Mouse (Mus musculus) liver, postnatal 0 days (tissue): Measurements from ENCODE around the gene Rbfox3. TPM values are rescaled to one million over a fixed set of nuclear protein-coding genes. Genes with fewer than 3 reads are reported as not detected.
A peak's percentile ranks its signal among the peaks of the same experiment; 100 is the strongest.

Source experiments
- ATAC-seq: fragments of 200-750 bp; cut with Nextera tagmentation; 2 replicates; pipeline ENCODE4 v1.8.0; 2017; ENCODE audit warnings: mild to moderate bottlenecking, moderate library complexity
- DNase-seq: peaks from one replicate; pipeline ENCODE4 v3.0.0-alpha.2; 2016
- H3K27ac ChIP-seq: fragments of 300-500 bp; sonication (generic); 2 replicates; pipeline ENCODE4 v1.5.1; 2014; ENCODE audit warnings: antibody characterized with exemption, moderate library complexity, mild to moderate bottlenecking, low read depth
- H3K27me3 ChIP-seq: fragments of 300-500 bp; sonication (generic); 2 replicates; pipeline ENCODE4 v1.6.1; 2014; ENCODE audit warnings: low read length, control low read depth, mixed read lengths; ENCODE audit not compliant: insufficient read depth
- H3K36me3 ChIP-seq: fragments of 300-500 bp; sonication (generic); replicated peaks from 2 replicates; pipeline ENCODE4 v1.6.1; 2014; ENCODE audit warnings: mild to moderate bottlenecking, control low read depth, low read length, moderate library complexity, mixed read lengths; ENCODE audit not compliant: insufficient read depth
- H3K4me1 ChIP-seq: fragments of 300-500 bp; sonication (generic); 2 replicates; pipeline ENCODE4 v1.6.1; 2014; ENCODE audit warnings: antibody characterized with exemption, mild to moderate bottlenecking, control low read depth; ENCODE audit not compliant: insufficient read depth
- H3K4me2 ChIP-seq: fragments of 300-500 bp; sonication (generic); 2 replicates; pipeline ENCODE4 v1.6.1; 2014; ENCODE audit warnings: low read depth, mild to moderate bottlenecking, low read length, moderate library complexity, mixed read lengths
- H3K4me3 ChIP-seq: fragments of 300-500 bp; sonication (generic); 2 replicates; pipeline ENCODE4 v1.5.1; 2014; ENCODE audit warnings: low read depth, low read length
- H3K9ac ChIP-seq: fragments of 300-500 bp; sonication (generic); replicated peaks from 2 replicates; pipeline ENCODE4 v1.6.1; 2014; ENCODE audit warnings: mild to moderate bottlenecking, moderate library complexity
- H3K9me3 ChIP-seq: fragments of 300-500 bp; sonication (generic); 2 replicates; pipeline ENCODE4 v1.6.1; 2016; ENCODE audit warnings: mild to moderate bottlenecking, control low read depth, low read length, mixed read lengths
- CTCF ChIP-seq: sonication (generic); IDR thresholded peaks from 2 replicates; pipeline ENCODE4 v1.5.1; 2016; ENCODE audit warnings: antibody characterized with exemption, low read depth
- EP300 ChIP-seq: IDR thresholded peaks from 2 replicates; pipeline ENCODE4 v1.6.1; 2016; ENCODE audit warnings: antibody characterized with exemption, low read depth, mild to moderate bottlenecking
- WGBS: fragments of 180-500 bp; shearing (Covaris S2); extraction: QIAGEN DNeasy Blood & Tissue Kit; methylation state at CpG from one replicate; pipeline ENCODE4 v1.1.7; 2014; ENCODE audit not compliant: insufficient replicate concordance; 5-methylcytosine and 5-hydroxymethylcytosine counted together
- polyA plus RNA-seq: library from polyadenylated mRNA; unstranded; fragments of >200 nt; fragmentation: Nextera tagmentation; extraction: Ambion mirVana; gene quantifications from 2 replicates; pipeline ENCODE4 v1.2.1, GENCODE M21; 2015

Rbfox3 gene
- polyA plus RNA-seq, 1 experiment from 2014 or later = 0.73 TPM

DNA sequence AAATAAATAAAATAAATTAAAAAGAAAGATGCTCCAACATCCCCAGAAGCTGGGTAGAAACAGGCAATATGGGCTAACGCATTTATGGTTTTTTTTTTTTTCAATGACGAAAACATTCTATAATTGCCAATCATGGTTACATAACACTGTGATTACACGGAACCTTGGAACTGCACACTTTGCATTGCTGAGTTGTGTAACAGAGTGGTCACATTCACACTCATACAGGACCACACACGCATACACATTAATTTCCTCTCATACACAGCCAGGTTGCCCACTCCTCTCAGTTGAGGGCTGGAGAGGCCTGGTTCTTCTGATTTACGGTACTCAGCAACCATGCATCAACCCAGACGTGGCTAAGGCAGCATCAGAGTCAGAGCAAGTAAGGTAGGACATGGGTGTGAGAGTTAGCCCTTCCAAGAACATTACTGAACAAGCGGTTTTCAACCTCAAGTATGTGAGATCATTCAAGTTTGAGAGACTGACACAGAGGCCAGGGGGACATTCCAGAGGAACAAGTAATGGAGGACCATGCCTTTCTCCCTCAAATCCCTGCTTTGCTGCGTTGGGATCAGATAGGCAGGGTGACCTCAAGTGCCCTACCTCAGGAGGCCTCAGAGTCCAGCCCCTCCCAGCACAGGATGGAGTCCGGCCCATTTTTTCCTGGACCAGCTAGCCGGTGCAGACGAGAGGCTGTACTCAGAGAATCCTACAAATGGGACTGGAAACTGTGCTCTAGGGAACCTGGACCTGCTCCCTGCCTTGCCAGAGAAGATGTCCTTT, 457.3 kb downstream of the Rbfox3 start:
- no peak for ATAC-seq
- 73% methylated on average over 11 of the region's 11 CpGs for WGBS
- H3K27ac ChIP-seq = no peak overlapping the region

DNA sequence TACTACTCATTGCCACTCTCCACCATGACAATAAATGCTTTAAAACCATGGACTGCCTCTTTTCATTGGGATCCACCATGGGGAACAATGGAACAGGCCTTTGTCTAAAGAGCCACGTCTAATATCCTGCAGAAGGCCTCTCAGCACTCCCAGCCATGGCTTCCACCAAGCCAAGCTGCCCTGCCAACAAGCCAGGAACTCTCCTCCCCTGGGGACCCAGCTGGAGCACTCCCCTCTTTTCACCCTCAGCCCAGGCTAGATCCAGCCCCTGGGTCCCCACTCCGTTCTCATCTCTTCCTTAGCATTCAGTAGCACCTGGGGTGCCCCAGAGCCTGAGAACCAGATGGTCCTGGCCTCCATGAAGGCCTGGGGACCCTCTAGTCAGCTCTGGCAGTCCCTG, 458.4 kb downstream of the Rbfox3 start:
- DNase-seq (no peak), ATAC-seq (no peak)
- no peaks in the 10 kb centered on the region for H3K4me1 ChIP-seq
- no peaks in the 10 kb centered on the region for H3K36me3 ChIP-seq
- 67% methylated on average over 2 of the region's 2 CpGs for WGBS
- TF ChIP-seq CTCF = no peak
- TF ChIP-seq EP300 = no peak
- H3K4me3 ChIP-seq = no peak overlapping the region
- no peaks in the 10 kb centered on the region for H3K27me3 ChIP-seq
- no peak overlapping the region for H3K9ac ChIP-seq
- no peak overlapping the region for H3K27ac ChIP-seq
- H3K9me3 ChIP-seq = no peaks in the 10 kb centered on the region
- no peak overlapping the region for H3K4me2 ChIP-seq

More for the DNA sequence above, 457.3 kb downstream of the Rbfox3 start:
- H3K27me3 ChIP-seq = no peaks in the 10 kb centered on the region
- no peaks in the 10 kb centered on the region for H3K9me3 ChIP-seq
- no peak overlapping the region for H3K9ac ChIP-seq
- DNase-seq = no peak
- no peaks in the 10 kb centered on the region for H3K4me1 ChIP-seq
- no peak overlapping the region for H3K4me3 ChIP-seq
- TF ChIP-seq EP300 = no peak
- TF ChIP-seq CTCF = no peak
- H3K36me3 ChIP-seq = no peaks in the 10 kb centered on the region
- no peak overlapping the region for H3K4me2 ChIP-seq

DNA sequence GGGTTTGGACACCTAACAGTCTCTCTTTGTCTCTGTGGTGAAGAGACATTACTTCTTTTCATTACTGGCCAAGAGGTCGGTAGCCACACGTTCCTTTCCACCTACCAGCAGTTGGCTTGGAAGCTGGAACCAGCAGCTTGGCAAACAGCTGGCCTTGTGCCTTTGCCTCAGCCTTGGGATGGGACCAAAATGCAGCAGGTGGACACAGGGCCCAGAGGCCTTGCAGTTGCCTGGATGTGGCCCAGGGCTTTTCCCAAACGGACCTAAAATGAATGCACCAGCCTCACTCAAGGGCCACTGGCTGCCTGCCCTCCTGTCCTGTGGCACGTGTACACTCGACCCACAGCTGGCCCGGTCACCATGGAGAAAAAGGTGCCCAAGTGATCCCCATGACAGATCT, 460.2 kb downstream of the Rbfox3 start:
- Histone ChIP-seq H3K9ac (no peak overlapping the region), H3K4me2 (no peak overlapping the region), H3K27me3 (no peaks in the 10 kb centered on the region), H3K4me3 (no peak overlapping the region), H3K4me1 (no peaks in the 10 kb centered on the region), H3K9me3 (no peaks in the 10 kb centered on the region), H3K27ac (no peak overlapping the region), H3K36me3 (no peaks in the 10 kb centered on the region)
- DNase-seq (no peak), ATAC-seq (no peak)
- WGBS = 75% methylated on average over 6 of the region's 6 CpGs
- TF ChIP-seq CTCF = no peak
- no peak for TF ChIP-seq EP300

DNA sequence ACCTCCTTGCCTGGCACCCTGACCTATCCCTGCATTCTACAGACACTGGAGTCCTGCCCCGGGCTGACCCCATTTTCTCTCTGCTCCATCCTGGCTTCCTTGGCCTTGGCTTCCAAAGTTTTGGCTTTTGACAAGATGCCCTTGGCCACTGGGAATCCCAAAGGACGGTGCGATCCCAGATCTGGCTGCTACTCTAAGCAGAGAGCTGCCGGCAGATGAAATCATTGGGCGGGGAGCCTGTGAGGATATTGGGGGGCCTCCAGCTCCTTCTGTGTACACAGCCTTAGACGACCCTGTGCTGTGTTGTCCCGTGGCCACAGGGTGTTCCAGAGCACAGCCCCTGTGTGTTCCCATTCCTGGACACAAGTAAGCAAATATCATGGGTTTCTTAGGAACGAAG, 463.0 kb downstream of the Rbfox3 start:
- TF ChIP-seq EP300 (no peak), CTCF (no peak)
- Histone ChIP-seq H3K4me3 (no peak overlapping the region), H3K9me3 (no peaks in the 10 kb centered on the region), H3K9ac (no peak overlapping the region), H3K36me3 (no peaks in the 10 kb centered on the region), H3K27ac (no peak overlapping the region), H3K4me2 (no peak overlapping the region), H3K27me3 (0 out of 2 replicates have a peak, but pooled peaks cover 3% of the 10 kb centered on the region), H3K4me1 (no peaks in the 10 kb centered on the region)
- ATAC-seq = no peak
- 79% methylated on average over 8 of the region's 8 CpGs for WGBS
- no peak for DNase-seq

DNA sequence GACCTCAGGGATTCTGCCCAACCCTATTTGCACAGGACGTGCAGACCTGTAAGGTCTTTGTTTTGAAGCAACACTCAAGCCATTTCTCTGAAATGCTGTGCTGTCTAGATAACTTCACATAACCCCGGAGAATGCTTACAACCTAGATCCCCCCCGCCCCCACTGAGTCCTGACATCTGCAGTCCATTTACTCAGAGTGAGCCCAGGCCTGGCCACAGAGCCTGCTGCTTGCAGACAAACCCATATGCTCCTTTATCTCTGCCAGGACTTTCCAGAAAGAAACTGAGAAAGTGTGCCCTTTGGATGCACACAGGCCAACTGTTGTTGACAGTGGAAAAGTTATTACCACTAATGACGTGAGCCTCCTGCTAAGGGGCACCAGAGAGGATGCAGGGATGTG, 464.1 kb downstream of the Rbfox3 start:
- no peak for DNase-seq
- ATAC-seq = no peak
- no peak overlapping the region for H3K4me3 ChIP-seq
- H3K9me3 ChIP-seq = no peaks in the 10 kb centered on the region
- 0 out of 2 replicates have a peak, but pooled peaks cover 3% of the 10 kb centered on the region for H3K27me3 ChIP-seq
- no peak overlapping the region for H3K4me2 ChIP-seq
- H3K27ac ChIP-seq = no peak overlapping the region
- WGBS = 58% methylated on average over 4 of the region's 4 CpGs
- no peak overlapping the region for H3K9ac ChIP-seq
- H3K36me3 ChIP-seq = no peaks in the 10 kb centered on the region
- no peaks in the 10 kb centered on the region for H3K4me1 ChIP-seq
- TF ChIP-seq EP300 = no peak

DNA sequence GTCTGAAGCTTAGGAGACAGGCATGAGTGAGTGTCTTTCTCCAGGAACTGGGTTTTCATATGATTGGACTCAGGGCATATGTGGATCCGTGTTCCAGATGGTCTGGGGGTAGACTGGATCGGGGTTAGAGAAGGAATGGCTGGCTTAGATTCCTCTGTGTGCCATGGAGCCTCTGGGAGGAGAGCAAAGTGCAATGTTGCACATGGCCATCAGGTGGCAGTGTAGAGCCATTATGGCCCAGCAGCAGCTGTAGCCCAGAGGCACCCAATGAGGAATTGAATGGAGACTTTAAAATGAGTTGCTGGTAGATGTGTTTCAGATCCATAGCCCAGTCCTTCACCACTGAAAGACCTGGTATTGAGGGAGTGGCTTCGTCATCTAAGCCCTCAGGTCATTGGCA, 465.6 kb downstream of the Rbfox3 start:
- H3K27ac ChIP-seq = no peak overlapping the region
- H3K27me3 ChIP-seq = 0 out of 2 replicates have a peak, but pooled peaks cover 3% of the 10 kb centered on the region
- no peak for TF ChIP-seq EP300
- peak; percentile 98 for TF ChIP-seq CTCF
- no peaks in the 10 kb centered on the region for H3K36me3 ChIP-seq
- no peak overlapping the region for H3K4me3 ChIP-seq
- no peaks in the 10 kb centered on the region for H3K9me3 ChIP-seq
- ATAC-seq = peak; percentile 45; the same call in 1 of the 2 replicates
- WGBS = 14% methylated on average over 3 of the region's 3 CpGs
- H3K4me2 ChIP-seq = no peak overlapping the region
- H3K9ac ChIP-seq = no peak overlapping the region
- DNase-seq = peak; percentile 78
- no peaks in the 10 kb centered on the region for H3K4me1 ChIP-seq
